Mouse (Mus musculus): ENCODE measurements around the gene Gstp2.

Gene Gstp2

GRCm38 (mm10) chr19:4045966-4046865, at the start of gene Gstp2:
Gene Gstp2, minus strand, starts transcription at chr19:4046023.
- DNase-seq (ENCODE audit: low spot score in 2 of 2): peak; percentile 66 to 75

- no peak for DNase-seq (ENCODE audit: low spot score in 2 of 2)
Measured at GRCm38 (mm10) chr19:4094774-4095303, 49.0 kb upstream of the Gstp2 start.

- no peak for DNase-seq (ENCODE audit: low spot score in 2 of 2)
Measured at GRCm38 (mm10) chr19:4094348-4094747, 48.5 kb upstream of the Gstp2 start.

GRCm38 (mm10) chr19:4093772-4094171, 47.9 kb upstream of the Gstp2 start:
- DNase-seq (ENCODE audit: low spot score in 2 of 2): no peak

GRCm38 (mm10) chr19:4092750-4093149, 46.9 kb upstream of the Gstp2 start:
- DNase-seq (ENCODE audit: low spot score in 2 of 2): no peak

- DNase-seq (ENCODE audit: low spot score in 2 of 2): no peak
Measured at GRCm38 (mm10) chr19:4091383-4091782, 45.6 kb upstream of the Gstp2 start.

- no peak for DNase-seq (ENCODE audit: low spot score in 2 of 2)
Measured at GRCm38 (mm10) chr19:4090446-4090845, 44.6 kb upstream of the Gstp2 start.

- no peak for DNase-seq (ENCODE audit: low spot score in 2 of 2)
Measured at GRCm38 (mm10) chr19:4089128-4089527, 43.3 kb upstream of the Gstp2 start.

GRCm38 (mm10) chr19:4088146-4088545, 42.3 kb upstream of the Gstp2 start:
- DNase-seq (ENCODE audit: low spot score in 2 of 2): no peak

GRCm38 (mm10) chr19:4087090-4087489, 41.3 kb upstream of the Gstp2 start:
- no peak for DNase-seq (ENCODE audit: low spot score in 2 of 2)

- DNase-seq (ENCODE audit: low spot score in 2 of 2): no peak
Measured at GRCm38 (mm10) chr19:4086156-4086555, 40.3 kb upstream of the Gstp2 start.

- no peak for DNase-seq (ENCODE audit: low spot score in 2 of 2)
Measured at GRCm38 (mm10) chr19:4084984-4085383, 39.2 kb upstream of the Gstp2 start.

- peak in 1 of 2 experiments; percentile 13 for DNase-seq (ENCODE audit: low spot score in 2 of 2)
Measured at GRCm38 (mm10) chr19:4083826-4084225, 38.0 kb upstream of the Gstp2 start.

GRCm38 (mm10) chr19:4083316-4083715, 37.5 kb upstream of the Gstp2 start:
- DNase-seq (ENCODE audit: low spot score in 2 of 2): no peak

- DNase-seq (ENCODE audit: low spot score in 2 of 2): peak in 1 of 2 experiments; percentile 58
Measured at GRCm38 (mm10) chr19:4082219-4082965, 36.6 kb upstream of the Gstp2 start.

- DNase-seq (ENCODE audit: low spot score in 2 of 2): peak; percentile 12 to 63
Measured at GRCm38 (mm10) chr19:4081394-4081793, 35.6 kb upstream of the Gstp2 start, which contains the start of gene Cabp2. Gene Cabp2, plus strand, starts transcription at chr19:4081578.

- peak; percentile 46 to 70 for DNase-seq (ENCODE audit: low spot score in 2 of 2)
Measured at GRCm38 (mm10) chr19:4080511-4081009, 34.7 kb upstream of the Gstp2 start.

- peak in 1 of 2 experiments; percentile 67 for DNase-seq (ENCODE audit: low spot score in 2 of 2)
Measured at GRCm38 (mm10) chr19:4079594-4079993, 33.8 kb upstream of the Gstp2 start.

- no peak for DNase-seq (ENCODE audit: low spot score in 2 of 2)
Measured at GRCm38 (mm10) chr19:4075531-4075930, 29.7 kb upstream of the Gstp2 start.

- DNase-seq (ENCODE audit: low spot score in 2 of 2): no peak
Measured at GRCm38 (mm10) chr19:4072706-4073424, 27.0 kb upstream of the Gstp2 start.

- DNase-seq (ENCODE audit: low spot score in 2 of 2): no peak
Measured at GRCm38 (mm10) chr19:4071406-4071805, 25.6 kb upstream of the Gstp2 start.

Measured in spleen, postnatal 4 days (tissue).